Mouse (Mus musculus) liver, embryonic 13.5 days (tissue): ENCODE measurements around the gene Shroom3. TPM values are rescaled to one million over a fixed set of nuclear protein-coding genes. Genes with fewer than 3 reads are reported as not detected.
A peak's percentile ranks its signal among the peaks of the same experiment; 100 is the strongest.

ENCODE experiments used
- ATAC-seq: fragments of 200-750 bp; cut with Nextera tagmentation; 2 replicates; pipeline ENCODE4 v1.8.0; 2017; ENCODE audit warnings: low read depth, mild to moderate bottlenecking, moderate number of reproducible peaks, moderate library complexity
- DNase-seq: peaks from one replicate; pipeline ENCODE4 v3.0.0; 2022
- H3K27ac ChIP-seq: fragments of 300-500 bp; sonication (generic); 2 replicates; pipeline ENCODE4 v1.5.1; 2015; ENCODE audit warnings: moderate library complexity, mild to moderate bottlenecking, inconsistent platforms
- H3K27me3 ChIP-seq: fragments of 300-500 bp; sonication (generic); 2 replicates; pipeline ENCODE4 v1.6.1; 2015; ENCODE audit warnings: mild to moderate bottlenecking, inconsistent platforms
- H3K36me3 ChIP-seq: fragments of 300-500 bp; sonication (generic); 2 replicates; pipeline ENCODE4 v1.6.1; 2015; ENCODE audit warnings: mild to moderate bottlenecking, inconsistent platforms
- H3K4me1 ChIP-seq: fragments of 300-500 bp; sonication (generic); replicated peaks from 2 replicates; pipeline ENCODE4 v1.6.1; 2015; ENCODE audit warnings: inconsistent platforms
- H3K4me2 ChIP-seq: fragments of 300-500 bp; sonication (generic); 2 replicates; pipeline ENCODE4 v1.6.1; 2015; ENCODE audit warnings: inconsistent platforms, mild to moderate bottlenecking, moderate library complexity
- H3K4me3 ChIP-seq: fragments of 300-500 bp; sonication (generic); replicated peaks from 2 replicates; pipeline ENCODE4 v1.5.1; 2015; ENCODE audit warnings: mild to moderate bottlenecking, inconsistent platforms
- H3K9ac ChIP-seq: fragments of 300-500 bp; sonication (generic); 2 replicates; pipeline ENCODE4 v1.6.1; 2015; ENCODE audit warnings: mild to moderate bottlenecking, inconsistent platforms
- H3K9me3 ChIP-seq: fragments of 300-500 bp; sonication (generic); replicated peaks from 2 replicates; pipeline ENCODE4 v1.6.1; 2016; ENCODE audit warnings: inconsistent platforms
- WGBS: fragments of 180-500 bp; shearing (Covaris S2); methylation state at CpG from one replicate; pipeline ENCODE4 v1.1.7; 2015; ENCODE audit not compliant: insufficient replicate concordance; 5-methylcytosine and 5-hydroxymethylcytosine counted together
- polyA plus RNA-seq: library from polyadenylated mRNA; unstranded; fragments of >200 nt; fragmentation: Nextera tagmentation; extraction: Ambion mirVana; gene quantifications from 2 replicates; pipeline ENCODE4 v1.2.1, GENCODE M21; 2015

Gene Shroom3
- polyA plus RNA-seq, 1 experiment from 2014 or later = 0.20 TPM

GRCm38 (mm10) chr5:92880893-92881292, 197.7 kb downstream of the Shroom3 start:
- H3K4me2 ChIP-seq = no peak overlapping the region
- no peak overlapping the region for H3K9ac ChIP-seq
- H3K27me3 ChIP-seq = no peaks in the 10 kb centered on the region
- H3K4me3 ChIP-seq = no peak overlapping the region
- WGBS = 51% methylated on average over 4 of the region's 4 CpGs
- no peaks in the 10 kb centered on the region for H3K4me1 ChIP-seq
- H3K9me3 ChIP-seq = no peaks in the 10 kb centered on the region
- H3K27ac ChIP-seq = no peak overlapping the region
- no peaks in the 10 kb centered on the region for H3K36me3 ChIP-seq
- DNase-seq (no peak), ATAC-seq (no peak)

DNA sequence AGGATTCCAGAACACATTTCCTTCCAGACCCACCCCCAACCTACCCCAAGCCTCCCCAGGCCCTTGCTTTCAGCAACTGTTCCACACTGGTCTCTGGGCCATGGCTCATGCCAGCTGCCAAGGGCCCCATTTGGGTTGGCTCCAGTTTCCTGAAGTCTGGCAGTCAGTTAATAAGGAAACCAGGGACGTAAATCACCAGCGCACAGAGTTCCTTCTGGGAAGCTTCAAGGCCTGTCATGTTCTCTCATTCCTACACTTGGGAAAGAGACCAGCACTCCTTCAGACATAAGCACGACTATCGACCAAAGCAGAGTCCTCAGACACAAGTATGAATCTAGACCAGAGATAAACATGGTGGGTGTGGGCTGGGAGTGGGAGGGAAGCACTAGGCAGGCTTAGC, 202.9 kb downstream of the Shroom3 start:
- Histone ChIP-seq H3K4me1 (peaks cover 6% of the 10 kb centered on the region), H3K9ac (no peak overlapping the region), H3K4me2 (no peak overlapping the region), H3K27ac (no peak overlapping the region; the same call in 1 of the 2 replicates), H3K27me3 (no peaks in the 10 kb centered on the region), H3K36me3 (no peaks in the 10 kb centered on the region), H3K4me3 (no peak overlapping the region), H3K9me3 (no peaks in the 10 kb centered on the region)
- DNase-seq (no peak), ATAC-seq (no peak)
- 56% methylated on average over 4 of the region's 4 CpGs for whole genome bisulfite sequencing

GRCm38 (mm10) chr5:92887501-92887900, 204.3 kb downstream of the Shroom3 start:
- Histone ChIP-seq H3K27ac (no peak overlapping the region), H3K9me3 (no peaks in the 10 kb centered on the region)

GRCm38 (mm10) chr5:92888628-92889241, 205.5 kb downstream of the Shroom3 start:
- H3K27ac ChIP-seq = no peak overlapping the region
- H3K27me3 ChIP-seq = no peaks in the 10 kb centered on the region
- ATAC-seq (no peak), DNase-seq (no peak)
- WGBS = 13% methylated on average over 8 of the region's 8 CpGs
- H3K4me3 ChIP-seq = no peak overlapping the region
- no peak overlapping the region for H3K4me2 ChIP-seq
- no peak overlapping the region for H3K9ac ChIP-seq
- peaks cover 6% of the 10 kb centered on the region for H3K4me1 ChIP-seq
- no peaks in the 10 kb centered on the region for H3K36me3 ChIP-seq
- no peaks in the 10 kb centered on the region for H3K9me3 ChIP-seq

More at GRCm38 (mm10) chr5:92887501-92887900, 204.3 kb downstream of the Shroom3 start:
- Histone ChIP-seq H3K4me3 (no peak overlapping the region), H3K4me2 (no peak overlapping the region), H3K36me3 (no peaks in the 10 kb centered on the region), H3K9ac (no peak overlapping the region), H3K4me1 (peaks cover 6% of the 10 kb centered on the region), H3K27me3 (no peaks in the 10 kb centered on the region)
- WGBS = 62% methylated on average over 3 of the region's 3 CpGs
- DNase-seq (no peak), ATAC-seq (no peak)

DNA sequence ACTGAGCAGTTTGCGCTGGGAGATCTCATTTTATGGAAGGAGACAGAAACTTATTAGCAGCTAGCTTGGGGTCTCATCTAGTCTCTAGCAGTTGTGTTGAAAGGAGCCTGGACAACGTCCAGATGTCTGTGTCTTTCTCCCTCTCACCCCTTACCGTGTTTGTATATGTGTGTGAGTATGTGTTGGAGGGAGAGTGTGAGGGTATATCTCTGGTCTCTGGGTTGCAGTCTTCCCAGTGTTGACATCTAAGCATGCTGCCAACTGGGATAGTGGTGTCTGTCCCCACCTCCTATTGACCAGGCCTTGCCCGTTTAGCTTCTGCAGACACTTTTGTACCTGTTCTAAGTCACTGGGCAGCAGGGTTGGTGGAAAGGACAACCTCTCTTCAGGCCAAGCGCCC, 207.7 kb downstream of the Shroom3 start:
- no peaks in the 10 kb centered on the region for H3K9me3 ChIP-seq
- H3K27me3 ChIP-seq = 0 out of 2 replicates have a peak, but pooled peaks cover under 1% of the 10 kb centered on the region
- peaks cover 6% of the 10 kb centered on the region for H3K4me1 ChIP-seq
- H3K36me3 ChIP-seq = no peaks in the 10 kb centered on the region
- no peak overlapping the region for H3K9ac ChIP-seq
- no peak overlapping the region for H3K4me3 ChIP-seq
- no peak overlapping the region for H3K27ac ChIP-seq
- no peak overlapping the region for H3K4me2 ChIP-seq
- WGBS = 58% methylated on average over 5 of the region's 5 CpGs
- ATAC-seq (no peak), DNase-seq (no peak)

DNA sequence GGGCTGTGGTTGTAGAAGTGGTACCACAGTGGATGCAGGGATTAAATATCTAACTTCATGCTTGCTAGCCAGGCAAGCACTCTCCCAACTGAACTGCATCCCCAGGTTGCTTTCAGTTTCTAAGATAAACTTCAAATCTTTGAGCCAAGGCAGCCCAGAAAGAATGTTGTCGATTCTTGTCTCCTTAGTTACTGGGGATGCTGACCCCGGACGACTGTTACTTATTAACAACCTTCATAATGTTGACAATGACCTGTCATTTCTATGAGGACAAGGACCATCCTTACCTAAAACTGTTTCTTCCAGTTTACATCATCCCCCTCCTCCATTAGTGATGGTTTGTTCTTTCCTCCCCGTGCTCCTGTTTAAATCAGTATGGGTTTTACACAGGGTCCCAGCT, 210.0 kb downstream of the Shroom3 start:
- Histone ChIP-seq H3K4me3 (no peak overlapping the region), H3K27me3 (peaks cover 16% of the 10 kb centered on the region), H3K9ac (no peak overlapping the region), H3K27ac (no peak overlapping the region), H3K36me3 (no peaks in the 10 kb centered on the region), H3K4me2 (no peak overlapping the region), H3K9me3 (no peaks in the 10 kb centered on the region), H3K4me1 (peaks cover 10% of the 10 kb centered on the region)
- no peak for DNase-seq
- WGBS = 47% methylated on average over 4 of the region's 4 CpGs
- ATAC-seq = no peak

- no peak overlapping the region for H3K9ac ChIP-seq
- H3K4me2 ChIP-seq = no peak overlapping the region
- 8% methylated on average over 1 of the region's 1 CpGs for WGBS
- no peaks in the 10 kb centered on the region for H3K36me3 ChIP-seq
- no peaks in the 10 kb centered on the region for H3K9me3 ChIP-seq
- no peak overlapping the region for H3K27ac ChIP-seq
- ATAC-seq = no peak
- H3K4me3 ChIP-seq = no peak overlapping the region
- peaks cover 21% of the 10 kb centered on the region for H3K27me3 ChIP-seq
- peaks cover 8% of the 10 kb centered on the region for H3K4me1 ChIP-seq
- DNase-seq = no peak
These were observed 210.5 kb downstream of the Shroom3 start for GRCm38 (mm10) chr5:92893711-92894110.

DNA sequence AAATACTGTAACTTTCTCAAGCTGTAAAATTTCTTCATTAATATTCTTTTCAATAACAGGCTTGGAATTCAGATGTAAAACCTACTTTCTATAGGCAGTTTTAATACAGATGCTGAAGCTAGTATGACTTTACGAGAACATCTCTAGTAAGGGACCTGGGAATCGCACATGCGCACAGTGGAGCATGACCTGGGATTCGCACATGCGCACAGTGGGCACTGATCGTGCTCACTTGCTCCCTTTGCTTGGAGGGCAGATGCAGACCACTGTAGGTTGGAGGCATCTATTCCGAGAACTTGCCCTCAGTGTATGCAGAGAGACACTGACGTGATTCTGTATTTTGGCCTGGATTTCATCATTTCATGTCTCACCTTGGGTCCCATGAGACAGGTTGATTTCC, 212.6 kb downstream of the Shroom3 start:
- Histone ChIP-seq H3K9me3 (no peaks in the 10 kb centered on the region), H3K9ac (no peak overlapping the region), H3K27ac (no peak overlapping the region), H3K27me3 (peaks cover 39% of the 10 kb centered on the region), H3K4me2 (no peak overlapping the region), H3K4me3 (no peak overlapping the region), H3K36me3 (no peaks in the 10 kb centered on the region), H3K4me1 (peaks cover 3% of the 10 kb centered on the region; the same call in 1 of the 2 replicates)
- no peak for DNase-seq
- 81% methylated on average over 8 of the region's 8 CpGs for WGBS
- no peak for ATAC-seq

GRCm38 (mm10) chr5:92896725-92897280, 213.6 kb downstream of the Shroom3 start:
- H3K36me3 ChIP-seq = no peaks in the 10 kb centered on the region
- H3K4me1 ChIP-seq = peaks cover 3% of the 10 kb centered on the region; the same call in 1 of the 2 replicates
- 47% methylated on average over 1 of the region's 1 CpGs for WGBS
- no peak overlapping the region for H3K27ac ChIP-seq
- H3K27me3 ChIP-seq = peaks cover 39% of the 10 kb centered on the region
- no peaks in the 10 kb centered on the region for H3K9me3 ChIP-seq
- no peak overlapping the region for H3K4me2 ChIP-seq
- H3K9ac ChIP-seq = no peak overlapping the region
- no peak overlapping the region for H3K4me3 ChIP-seq
- ATAC-seq = no peak
- no peak for DNase-seq

GRCm38 (mm10) chr5:92897766-92898745, 214.8 kb downstream of the Shroom3 start:
- under 1% methylated on average over 95 of the region's 96 CpGs for WGBS
- ATAC-seq (peak; percentile 89), DNase-seq (peak; percentile 37)
- Histone ChIP-seq H3K9ac (peak overlapping the region; percentile 59), H3K36me3 (no peaks in the 10 kb centered on the region), H3K27me3 (peaks cover 39% of the 10 kb centered on the region), H3K4me3 (peak overlapping the region; percentile 58), H3K27ac (no peak overlapping the region), H3K9me3 (no peaks in the 10 kb centered on the region), H3K4me1 (peaks cover 3% of the 10 kb centered on the region; the same call in 1 of the 2 replicates), H3K4me2 (peak overlapping the region; percentile 71)

- Histone ChIP-seq H3K9me3 (no peaks in the 10 kb centered on the region), H3K27me3 (peaks cover 39% of the 10 kb centered on the region), H3K4me2 (no peak overlapping the region), H3K4me1 (peaks cover 3% of the 10 kb centered on the region; the same call in 1 of the 2 replicates), H3K36me3 (no peaks in the 10 kb centered on the region), H3K4me3 (no peak overlapping the region), H3K9ac (no peak overlapping the region), H3K27ac (no peak overlapping the region)
- WGBS = 35% methylated on average over 5 of the region's 5 CpGs
- ATAC-seq (no peak), DNase-seq (no peak)
These were observed 217.2 kb downstream of the Shroom3 start for GRCm38 (mm10) chr5:92900470-92900869.
